Mouse (Mus musculus) thymus, adult 2 months (tissue): ENCODE results near the gene Gm4763. TPM values are rescaled to one million over a fixed set of nuclear protein-coding genes. Genes with fewer than 3 reads are reported as not detected.
"Not testable (repeated sequence)": the region's sequence is repeated elsewhere in the genome, so short reads cannot be mapped to it uniquely, and the experiment has no call there.

Source experiments
- DNase-seq: peaks from one replicate; pipeline ENCODE4 v3.0.0; 2021
- H3K27ac ChIP-seq: fragments of 200-500 bp; 2 replicates; pipeline ENCODE4 v1.5.1; 2012; ENCODE audit warnings: low read length, control low read depth; ENCODE audit not compliant: control insufficient read depth, insufficient read depth
- H3K27me3 ChIP-seq: fragments of 200-500 bp; 2 replicates; pipeline ENCODE4 v1.6.1; 2012; ENCODE audit warnings: mild to moderate bottlenecking, low read length, moderate library complexity, mixed read lengths; ENCODE audit not compliant: control insufficient read depth, insufficient read depth
- H3K36me3 ChIP-seq: fragments of 200-500 bp; 2 replicates; pipeline ENCODE4 v1.6.1; 2012; ENCODE audit warnings: mild to moderate bottlenecking, low read length, moderate library complexity; ENCODE audit not compliant: control insufficient read depth, insufficient read depth
- H3K4me1 ChIP-seq: fragments of 200-500 bp; replicated peaks from 2 replicates; pipeline ENCODE4 v1.6.1; 2012; ENCODE audit warnings: low read length; ENCODE audit not compliant: control insufficient read depth, insufficient read depth
- H3K4me3 ChIP-seq: fragments of 200-500 bp; 2 replicates; pipeline ENCODE4 v1.5.1; 2012; ENCODE audit warnings: mild to moderate bottlenecking, low read length, control low read depth, moderate library complexity; ENCODE audit not compliant: control insufficient read depth, insufficient read depth
- CTCF ChIP-seq: fragments of 200-500 bp; IDR thresholded peaks from 2 replicates; pipeline ENCODE4 v1.5.1; 2012; ENCODE audit warnings: mild to moderate bottlenecking, control low read depth, low read length, moderate library complexity, borderline replicate concordance; ENCODE audit not compliant: control insufficient read depth, poor library complexity, insufficient read depth; ENCODE audit errors: extremely low read depth
- POLR2A ChIP-seq: fragments of 200-500 bp; IDR thresholded peaks from 2 replicates; pipeline ENCODE4 v1.6.1; 2012; ENCODE audit warnings: mild to moderate bottlenecking, low read length, control low read depth, moderate library complexity; ENCODE audit not compliant: control insufficient read depth, poor library complexity, insufficient read depth; ENCODE audit errors: extremely low read depth
- WGBS: fragments of 180-500 bp; shearing (Covaris S2); methylation state at CpG from one replicate; pipeline ENCODE4 v1.1.7; 2018; 5-methylcytosine and 5-hydroxymethylcytosine counted together
- polyA plus RNA-seq: library from polyadenylated mRNA; depleted of rRNA; stranded (reverse); fragments of >200 nt; gene quantifications from 2 replicates; pipeline ENCODE4 v1.2.3, GENCODE M21; 2012

Gm4763 gene
- polyA plus RNA-seq, 1 experiment: not detected

GRCm38 (mm10) chr7:24758520-24758919, 31.8 kb upstream of the Gm4763 start:
- DNase-seq: no peak
- no peaks in the 10 kb centered on the region for H3K4me1 ChIP-seq
- 67% methylated on average over 1 of the region's 1 CpGs for WGBS
- TF ChIP-seq POLR2A (no peak), CTCF (no peak)
- no peaks in the 10 kb centered on the region for H3K27me3 ChIP-seq
- H3K27ac ChIP-seq: no peak overlapping the region
- H3K4me3 ChIP-seq: no peak overlapping the region
- no peaks in the 10 kb centered on the region for H3K36me3 ChIP-seq

GRCm38 (mm10) chr7:24753476-24753875, 26.8 kb upstream of the Gm4763 start:
- Histone ChIP-seq H3K4me1 (no peaks in the 10 kb centered on the region), H3K27me3 (no peaks in the 10 kb centered on the region), H3K4me3 (no peak overlapping the region), H3K36me3 (no peaks in the 10 kb centered on the region), H3K27ac (no peak overlapping the region)
- TF ChIP-seq CTCF: no peak
- no peak for TF ChIP-seq POLR2A
- no peak for DNase-seq
- 67% methylated on average over 5 of the region's 5 CpGs for WGBS

GRCm38 (mm10) chr7:24751610-24752009, 24.9 kb upstream of the Gm4763 start:
- no peak overlapping the region for H3K27ac ChIP-seq
- no peaks in the 10 kb centered on the region for H3K27me3 ChIP-seq
- 93% methylated on average over 2 of the region's 2 CpGs for WGBS
- no peaks in the 10 kb centered on the region for H3K4me1 ChIP-seq
- no peak for DNase-seq
- TF ChIP-seq POLR2A: no peak
- TF ChIP-seq CTCF: no peak
- no peaks in the 10 kb centered on the region for H3K36me3 ChIP-seq
- H3K4me3 ChIP-seq: no peak overlapping the region

- no peaks in the 10 kb centered on the region for H3K27me3 ChIP-seq
- 58% methylated on average over 4 of the region's 4 CpGs for WGBS
These were observed 24.0 kb upstream of the Gm4763 start for GRCm38 (mm10) chr7:24750695-24751094.

GRCm38 (mm10) chr7:24735970-24736670, 9.4 kb upstream of the Gm4763 start:
- peak; percentile 10 for DNase-seq
- Histone ChIP-seq H3K36me3 (no peaks in the 10 kb centered on the region), H3K4me3 (no peak overlapping the region), H3K27ac (no peak overlapping the region), H3K27me3 (no peaks in the 10 kb centered on the region), H3K4me1 (peaks cover 4% of the 10 kb centered on the region; the same call in 1 of the 2 replicates)
- no peak for TF ChIP-seq CTCF
- WGBS: 14% methylated on average over 17 of the region's 17 CpGs

More at GRCm38 (mm10) chr7:24750695-24751094, 24.0 kb upstream of the Gm4763 start:
- Histone ChIP-seq H3K4me1 (no peaks in the 10 kb centered on the region), H3K4me3 (no peak overlapping the region), H3K36me3 (no peaks in the 10 kb centered on the region), H3K27ac (no peak overlapping the region)
- DNase-seq: no peak
- TF ChIP-seq POLR2A: no peak
- TF ChIP-seq CTCF: no peak

- no peaks in the 10 kb centered on the region for H3K4me1 ChIP-seq
- H3K27me3 ChIP-seq: no peaks in the 10 kb centered on the region
- no peak overlapping the region for H3K4me3 ChIP-seq
- TF ChIP-seq CTCF (no peak), POLR2A (no peak)
- no peaks in the 10 kb centered on the region for H3K36me3 ChIP-seq
- 42% methylated on average over 6 of the region's 6 CpGs for whole genome bisulfite sequencing
- no peak overlapping the region for H3K27ac ChIP-seq
- DNase-seq: no peak
These were observed 11.7 kb downstream of the Gm4763 start for GRCm38 (mm10) chr7:24715039-24715438.

GRCm38 (mm10) chr7:24708832-24709292, 17.8 kb downstream of the Gm4763 start, which contains the start of gene BC049730:
Gene BC049730 (plus strand): TSS chr7:24709242.
- H3K36me3 ChIP-seq: no peaks in the 10 kb centered on the region
- H3K27me3 ChIP-seq: no peaks in the 10 kb centered on the region
- H3K27ac ChIP-seq: no peak within 1 kb of the TSS
- WGBS: 96% methylated on average over 14 of the region's 14 CpGs
- no peak for DNase-seq
- H3K4me1 ChIP-seq: no peaks in the 10 kb centered on the region
- no peak within 1 kb of the TSS for H3K4me3 ChIP-seq
- no peak for TF ChIP-seq POLR2A

GRCm38 (mm10) chr7:24702841-24703240, 23.9 kb downstream of the Gm4763 start:
- not testable (repeated sequence) for H3K4me1 ChIP-seq, H3K27ac ChIP-seq, H3K4me3 ChIP-seq, H3K27me3 ChIP-seq, H3K36me3 ChIP-seq, DNase-seq
- WGBS: 84% methylated on average over 9 of the region's 9 CpGs

GRCm38 (mm10) chr7:24697891-24698290, 28.8 kb downstream of the Gm4763 start:
- not testable (repeated sequence) for H3K27ac ChIP-seq, H3K4me1 ChIP-seq, H3K27me3 ChIP-seq, DNase-seq, H3K4me3 ChIP-seq, H3K36me3 ChIP-seq
- 94% methylated on average over 4 of the region's 4 CpGs for WGBS

GRCm38 (mm10) chr7:24692693-24693092, 34.0 kb downstream of the Gm4763 start:
- H3K4me1 ChIP-seq, H3K27me3 ChIP-seq, H3K4me3 ChIP-seq, DNase-seq, H3K36me3 ChIP-seq, H3K27ac ChIP-seq: not testable (repeated sequence)
- 91% methylated on average over 3 of the region's 3 CpGs for WGBS
